Mouse (Mus musculus) T-helper 17 cell (primary cell): ENCODE data around the gene Ass1.

Source experiments
- in situ Hi-C, 2 experiments: fragments of 300-600 bp; cut with MboI, MseI; formaldehyde crosslinking; loops; 1 replicate in 1 of 2; 2 replicates in 1 of 2; pipeline ENCODE4 v1.15.1; 2025; ENCODE audit warnings: high pct_unique_total_duplicates in 2 of 2

The Ass1 gene

DNA sequence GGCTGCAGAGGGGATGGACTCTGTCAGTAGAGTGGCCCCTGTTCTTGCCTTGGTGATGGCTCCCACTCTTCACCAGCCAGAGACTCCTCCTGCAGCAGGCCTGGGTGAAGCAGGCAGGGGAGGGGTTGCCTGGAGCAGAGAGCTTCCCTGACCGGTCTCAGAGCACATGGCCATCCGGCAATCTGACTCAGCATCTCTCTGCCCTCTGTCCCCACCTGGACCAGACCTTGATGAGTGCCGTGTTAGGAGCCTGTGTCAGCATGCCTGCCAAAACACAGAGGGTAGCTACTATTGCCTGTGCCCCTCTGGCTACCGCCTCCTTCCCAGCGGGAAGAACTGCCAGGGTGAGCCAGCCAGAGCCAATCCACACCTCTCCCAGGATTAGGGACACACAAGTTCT is 11.5 kb upstream of the Ass1 start:
- in situ Hi-C loops = loop anchor here in 1 of 2 experiments (25.0 kb wide), 1 partner anchor 1054 kb away; no protein-coding TSS in a partner anchor

DNA sequence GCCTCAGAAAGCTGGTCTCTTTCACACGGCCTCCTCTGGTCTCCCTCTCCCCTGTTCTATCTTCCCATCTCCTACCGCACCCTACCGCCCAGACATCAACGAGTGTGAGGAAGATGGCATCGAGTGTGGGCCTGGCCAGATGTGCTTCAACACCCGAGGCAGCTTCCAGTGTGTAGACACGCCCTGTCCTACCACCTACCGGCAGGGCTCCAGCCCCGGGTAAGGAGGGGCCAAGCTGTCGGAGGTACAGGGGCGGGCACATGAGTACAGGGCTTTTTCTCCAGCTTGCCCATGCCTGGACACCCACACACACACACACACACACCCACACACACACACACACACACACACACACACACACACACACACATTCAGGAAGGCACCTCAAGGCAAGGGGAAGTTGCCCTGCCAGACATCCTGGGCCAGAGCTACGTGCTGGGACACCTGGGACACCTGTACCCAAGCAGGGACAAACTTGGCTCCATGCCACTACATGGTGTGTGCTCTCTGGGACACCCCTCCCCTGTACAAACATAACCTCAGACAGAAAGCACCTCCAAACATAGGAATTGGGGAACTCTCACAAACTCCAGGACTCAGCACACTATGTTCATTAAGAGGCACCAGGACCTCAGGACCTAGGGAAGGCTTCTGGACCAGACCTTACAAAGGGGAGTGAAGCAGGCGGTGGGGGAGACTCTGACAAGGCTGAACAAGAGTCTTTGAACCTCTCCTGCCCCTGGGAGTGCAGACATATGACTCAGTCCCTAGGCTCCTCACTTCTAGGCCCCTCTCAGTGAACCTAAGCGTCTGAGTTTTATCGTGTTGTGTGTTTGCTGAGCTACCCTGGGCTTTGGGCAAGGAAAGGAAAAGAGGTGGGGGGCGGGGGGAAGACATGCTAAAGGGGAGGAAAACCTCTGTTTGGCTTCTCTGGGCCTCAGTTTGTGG is 10.7 kb upstream of the Ass1 start:
- in situ Hi-C loops = loop anchor here in 1 of 2 experiments (25.0 kb wide), 1 partner anchor 1053 kb away; no protein-coding TSS in a partner anchor

DNA sequence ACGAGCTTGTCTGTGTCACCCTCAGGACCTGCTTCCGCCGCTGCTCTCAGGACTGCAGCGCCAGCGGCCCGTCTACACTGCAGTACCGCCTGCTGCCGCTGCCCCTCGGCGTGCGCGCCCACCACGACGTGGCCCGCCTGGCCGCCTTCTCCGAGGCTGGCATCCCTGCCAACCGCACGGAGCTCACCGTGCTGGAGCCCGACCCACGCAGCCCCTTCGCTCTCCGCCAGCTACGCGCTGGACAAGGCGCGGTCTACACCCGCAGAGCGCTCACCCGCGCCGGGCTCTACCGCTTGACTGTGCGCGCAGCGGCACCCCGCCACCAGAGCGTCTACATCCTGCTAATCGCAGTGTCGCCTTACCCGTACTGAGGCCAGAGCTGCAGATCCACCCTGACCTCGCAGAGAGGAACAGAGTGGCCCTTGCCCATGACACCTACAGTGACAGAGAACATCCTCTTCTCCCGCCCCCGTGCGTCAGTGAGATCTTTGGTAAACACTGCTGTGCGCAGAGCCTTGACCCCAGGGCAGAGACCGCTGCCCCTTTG is 9.9 kb upstream of the Ass1 start:
- in situ Hi-C loops = loop anchor here (10.0 to 25.0 kb wide), 2 partner anchors 1052 to 1145 kb away; no protein-coding TSS in a partner anchor

DNA sequence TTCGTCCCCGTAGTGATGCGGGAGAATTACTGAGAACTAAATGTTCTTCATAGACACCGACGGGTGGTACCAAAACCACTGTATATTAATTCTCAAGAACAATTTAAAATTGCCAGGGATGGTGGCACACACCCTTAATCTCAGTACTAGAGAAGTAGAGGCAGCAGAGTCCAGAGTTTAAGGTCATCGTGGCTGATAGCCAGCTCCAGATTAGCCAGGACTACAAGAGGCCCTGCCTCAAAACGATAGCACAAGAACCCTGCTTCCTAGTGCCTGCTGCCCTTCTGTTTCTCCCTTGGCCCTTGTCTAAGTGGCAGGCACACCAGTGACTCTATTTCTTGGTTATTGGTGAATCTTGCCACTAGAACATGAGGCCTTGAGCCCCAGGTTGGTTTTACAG is 9.1 kb upstream of the Ass1 start:
- in situ Hi-C loops = loop anchor here (10.0 to 25.0 kb wide), 2 partner anchors 1051 to 1144 kb away; no protein-coding TSS in a partner anchor

DNA sequence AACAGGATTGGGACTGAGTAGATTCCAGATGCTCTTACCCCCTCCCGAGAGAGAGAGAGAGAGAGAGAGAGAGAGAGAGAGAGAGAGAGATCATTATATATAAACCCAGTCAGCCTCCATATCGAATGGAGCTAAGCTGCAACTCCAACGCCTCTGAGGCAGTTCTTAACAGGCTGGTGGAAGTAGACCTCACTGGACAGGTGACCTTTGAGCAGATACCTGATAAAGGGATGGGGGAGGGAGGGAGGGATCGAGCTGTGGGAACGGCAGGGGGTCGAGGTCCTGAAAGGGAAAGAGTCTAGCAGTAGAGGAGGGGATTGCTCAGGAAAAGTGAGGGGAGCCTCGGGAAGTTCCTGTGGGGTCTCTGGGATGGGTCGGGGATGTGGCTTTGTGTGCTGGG is 8.0 kb upstream of the Ass1 start:
- in situ Hi-C loops = loop anchor here (10.0 to 25.0 kb wide), 2 partner anchors 1050 to 1143 kb away; no protein-coding TSS in a partner anchor

DNA sequence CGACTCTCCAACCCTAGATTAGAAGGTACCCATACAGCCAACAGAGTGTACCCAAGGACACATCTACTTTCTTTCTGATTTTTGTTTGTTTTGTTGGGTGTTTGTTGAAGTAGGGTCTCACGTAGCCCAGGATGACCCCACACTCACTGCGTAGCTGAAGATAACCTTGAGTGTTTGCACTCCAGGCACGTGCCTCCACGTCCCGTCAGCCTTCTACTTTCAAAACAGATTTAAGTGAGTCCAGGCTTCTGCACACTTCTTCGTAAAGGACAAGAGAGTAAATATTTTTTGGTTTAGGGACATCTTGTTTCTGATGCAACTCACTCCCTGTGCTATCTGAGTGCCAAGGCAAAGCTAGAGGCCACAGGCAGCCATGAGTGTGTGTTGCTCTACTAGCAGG is 6.8 kb upstream of the Ass1 start:
- in situ Hi-C loops = loop anchor here (10.0 to 25.0 kb wide), 2 partner anchors 1049 to 1142 kb away; no protein-coding TSS in a partner anchor

DNA sequence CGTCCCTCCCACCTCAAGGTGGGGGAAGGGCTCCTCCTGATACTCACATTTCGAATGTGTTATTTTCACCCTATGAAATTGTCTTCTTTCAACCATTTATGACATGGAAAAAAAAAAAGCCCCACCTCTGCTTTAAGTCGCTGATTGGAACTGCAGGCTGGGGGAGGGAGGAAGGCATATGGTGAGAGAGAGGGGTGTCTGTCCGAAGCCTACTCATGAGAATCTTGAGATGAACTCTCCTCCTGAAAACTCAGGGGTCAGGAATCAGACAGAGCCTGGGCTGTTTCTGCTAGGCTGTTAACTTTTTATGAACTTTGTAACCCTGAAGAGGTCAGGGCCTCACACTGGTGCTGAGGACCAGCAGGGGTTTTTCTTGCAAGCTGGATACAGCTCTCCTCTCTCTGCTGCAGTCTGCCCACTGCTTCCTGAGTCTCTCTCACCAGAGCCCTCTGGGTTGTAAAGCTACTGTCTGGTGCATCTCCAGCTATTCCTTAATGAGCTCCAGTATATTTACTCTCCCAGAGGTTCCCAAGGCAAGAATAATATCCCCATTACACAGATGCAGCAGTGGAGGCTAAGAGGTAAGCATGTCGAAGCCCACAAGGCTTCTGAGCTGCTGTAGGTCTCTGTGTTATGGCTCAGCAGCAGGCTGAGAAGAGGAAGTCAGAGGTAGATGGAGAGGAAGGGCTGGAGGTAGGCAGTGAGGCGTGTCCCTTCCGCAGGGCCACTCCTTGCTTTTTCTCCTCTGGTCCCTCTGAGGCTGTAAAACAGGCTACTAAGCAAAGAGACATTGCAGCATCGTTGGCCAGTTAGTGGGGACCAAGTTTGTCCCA is 6.1 kb upstream of the Ass1 start:
- in situ Hi-C loops = loop anchor here (10.0 to 25.0 kb wide), 2 partner anchors 1048 to 1141 kb away; no protein-coding TSS in a partner anchor

DNA sequence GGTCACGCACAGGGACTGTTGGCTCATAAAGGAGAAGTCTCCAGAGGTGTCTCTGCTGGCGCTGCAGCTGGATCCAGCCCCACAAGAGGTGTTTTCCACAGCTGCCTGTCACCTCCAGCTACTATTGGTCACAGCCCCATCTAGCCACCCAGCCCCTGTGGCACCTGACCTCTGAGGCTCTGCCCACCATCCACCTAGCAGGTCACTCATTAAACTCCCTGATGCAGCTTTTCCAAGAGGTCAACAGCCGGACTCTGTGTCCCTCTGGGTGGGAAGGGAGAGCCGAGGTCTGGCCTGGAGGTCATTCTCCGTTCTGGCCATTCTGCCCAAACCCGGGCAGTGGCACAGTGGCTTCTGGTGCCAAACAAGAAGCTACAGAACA is 5.5 kb upstream of the Ass1 start:
- in situ Hi-C loops = loop anchor here (10.0 to 25.0 kb wide), 2 partner anchors 1048 to 1140 kb away; no protein-coding TSS in a partner anchor

DNA sequence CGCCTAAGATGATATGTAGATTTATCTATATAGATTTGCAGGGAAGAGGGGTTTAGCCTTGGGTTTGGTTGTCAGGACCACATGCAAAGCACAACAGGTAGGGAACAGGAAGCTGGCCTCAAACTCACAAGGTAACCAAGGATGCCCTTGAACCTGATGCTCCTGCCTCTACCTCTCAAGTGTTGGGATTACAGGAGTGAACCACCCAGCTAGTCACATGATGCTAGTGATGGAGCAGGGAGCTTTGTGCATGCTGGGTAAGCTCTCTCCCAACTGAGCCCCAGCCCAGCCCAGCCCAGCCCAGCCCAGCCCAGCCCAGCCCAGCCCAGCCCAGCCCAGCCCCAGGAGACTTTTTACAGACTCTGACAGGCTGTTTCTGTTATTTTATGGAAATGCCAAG is 2.5 kb upstream of the Ass1 start:
- in situ Hi-C loops = loop anchor here (10.0 to 25.0 kb wide), 2 partner anchors 1045 to 1137 kb away; no protein-coding TSS in a partner anchor

DNA sequence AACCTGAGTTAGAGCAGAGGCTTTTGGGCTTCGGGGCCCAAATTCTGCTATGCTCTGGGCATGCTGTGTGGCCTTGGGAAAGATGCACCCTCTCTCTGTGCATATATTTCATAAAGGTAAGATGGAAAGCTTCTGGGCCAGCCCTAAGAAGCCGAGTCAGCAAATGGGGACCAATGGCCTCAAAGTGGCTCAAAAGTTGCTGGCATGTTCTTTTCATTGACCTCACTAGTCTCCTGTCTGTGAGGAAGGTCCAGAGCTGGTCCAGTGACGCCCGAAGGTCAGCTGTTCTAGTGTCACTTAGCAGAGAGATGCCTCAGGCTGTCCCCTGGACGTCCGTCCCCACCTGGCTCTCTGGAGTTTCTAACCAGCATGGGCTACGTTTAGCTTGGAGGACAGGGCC is 1.1 kb upstream of the Ass1 start:
- in situ Hi-C loops = loop anchor here (10.0 to 25.0 kb wide), 2 partner anchors 1043 to 1136 kb away; no protein-coding TSS in a partner anchor

DNA sequence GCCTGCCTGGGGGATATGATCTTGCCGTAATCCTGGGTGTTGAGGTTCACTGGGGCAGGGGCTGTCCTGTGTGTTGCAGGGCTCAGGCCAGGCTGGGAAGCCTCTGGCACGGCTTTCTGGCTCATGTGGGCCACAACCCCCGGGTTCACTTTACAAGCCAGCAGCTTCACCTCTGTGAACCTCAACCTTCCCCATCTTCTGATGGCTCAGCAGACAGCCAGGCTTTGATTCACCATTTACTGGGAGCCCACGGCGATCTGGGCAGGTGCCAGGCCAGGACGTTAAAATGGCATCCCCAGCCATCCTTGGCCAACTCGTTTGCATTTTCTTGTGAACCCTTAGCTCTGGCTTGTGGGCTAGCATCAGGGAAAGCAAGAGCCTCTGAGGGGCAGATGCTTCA is 527 bp upstream of the Ass1 start:
- in situ Hi-C loops = loop anchor here (10.0 to 25.0 kb wide), 2 partner anchors 1043 to 1135 kb away; no protein-coding TSS in a partner anchor

DNA sequence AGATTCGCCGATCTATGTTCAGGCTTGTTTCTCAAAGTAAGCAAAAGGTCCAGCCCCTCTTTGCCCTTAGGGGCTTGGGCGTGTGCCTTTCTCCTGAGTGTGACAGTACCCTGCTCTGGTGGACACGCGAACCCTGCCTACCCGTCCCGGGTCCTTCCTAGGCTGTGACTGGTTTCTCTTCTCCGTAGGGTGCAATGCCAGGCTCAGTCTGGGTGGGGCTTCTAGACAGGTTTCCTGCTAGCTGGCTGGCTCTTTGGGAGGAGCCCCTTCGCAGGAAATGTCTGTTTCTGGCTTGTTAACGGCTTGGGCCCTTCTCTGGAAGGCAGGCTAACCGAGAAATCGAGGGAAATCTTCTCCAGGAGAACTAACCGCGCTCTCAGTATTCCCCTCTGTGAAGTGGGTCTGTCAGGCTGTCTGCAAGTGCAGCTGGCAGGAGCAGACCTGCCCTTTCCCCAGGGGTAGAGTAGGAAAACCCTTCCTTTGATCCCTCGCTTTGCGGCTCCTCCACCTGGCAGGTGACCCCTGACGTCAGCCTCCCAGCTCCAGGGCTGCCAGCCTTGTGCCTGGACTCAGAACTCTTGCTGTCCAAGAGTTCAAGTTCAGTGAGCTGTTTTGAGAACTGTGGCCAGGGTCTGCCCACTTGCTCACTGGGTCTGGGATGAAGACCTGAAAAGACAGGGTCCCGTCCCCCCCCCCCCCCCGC is 827 bp downstream of the Ass1 start:
- in situ Hi-C loops = loop anchor here in 1 of 2 experiments (10.0 to 25.0 kb wide), 2 partner anchors 1041 to 1846 kb away; no protein-coding TSS in a partner anchor

DNA sequence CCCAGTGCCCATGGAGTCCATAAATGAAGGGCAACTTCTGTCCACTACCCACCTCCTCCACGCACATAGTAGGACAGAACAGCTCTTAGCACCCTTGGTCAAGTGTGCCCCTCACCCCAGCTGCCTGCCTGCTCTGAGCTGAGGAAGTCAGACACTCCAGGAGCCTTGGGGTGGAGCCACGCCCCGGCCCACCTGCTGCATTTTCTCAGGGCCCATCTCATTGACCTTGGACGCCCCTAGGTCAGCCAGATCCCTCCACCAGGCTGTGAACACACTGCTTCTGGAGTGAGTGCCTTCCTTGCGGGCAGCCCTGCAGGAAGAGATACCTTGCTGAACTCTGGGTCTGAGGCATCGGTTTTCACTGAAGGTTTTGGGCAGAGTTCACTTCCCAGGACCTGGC is 1.6 kb downstream of the Ass1 start:
- in situ Hi-C loops = loop anchor here in 1 of 2 experiments (10.0 to 25.0 kb wide), 2 partner anchors 1041 to 1847 kb away; no protein-coding TSS in a partner anchor

DNA sequence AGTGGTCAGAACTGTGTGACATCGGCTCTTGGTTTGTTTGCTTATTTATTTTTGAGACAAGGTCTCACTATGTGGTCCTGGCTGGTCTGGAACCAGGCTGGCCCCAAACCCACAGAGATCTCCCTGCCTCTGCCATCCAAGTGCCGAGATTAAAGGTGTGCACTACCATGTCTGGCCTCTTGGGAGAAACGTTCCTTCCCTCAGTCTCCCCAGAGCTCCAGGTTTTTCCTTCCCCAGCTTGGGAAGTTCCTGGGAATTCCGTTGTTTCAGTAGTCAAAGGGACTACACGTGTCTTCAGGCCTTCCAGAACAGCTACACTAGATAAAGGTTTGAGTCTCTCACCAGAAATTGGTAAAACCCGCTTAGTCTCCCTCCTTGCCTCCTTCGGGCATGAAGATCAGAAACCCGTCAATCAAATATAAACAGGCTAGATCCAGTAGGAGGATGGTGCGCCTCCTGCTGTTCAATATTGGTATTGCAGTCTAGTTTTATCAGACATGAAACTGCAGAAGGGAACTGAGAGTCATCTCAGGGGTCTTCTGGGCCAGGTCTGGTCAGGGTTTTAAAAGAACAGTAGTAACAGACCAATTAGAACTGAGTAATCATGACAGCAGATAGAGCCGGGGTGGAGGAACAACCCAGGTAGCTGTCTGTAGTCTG is 2.5 kb downstream of the Ass1 start:
- in situ Hi-C loops = loop anchor here in 1 of 2 experiments (10.0 to 25.0 kb wide), 2 partner anchors 1040 to 1848 kb away; no protein-coding TSS in a partner anchor

DNA sequence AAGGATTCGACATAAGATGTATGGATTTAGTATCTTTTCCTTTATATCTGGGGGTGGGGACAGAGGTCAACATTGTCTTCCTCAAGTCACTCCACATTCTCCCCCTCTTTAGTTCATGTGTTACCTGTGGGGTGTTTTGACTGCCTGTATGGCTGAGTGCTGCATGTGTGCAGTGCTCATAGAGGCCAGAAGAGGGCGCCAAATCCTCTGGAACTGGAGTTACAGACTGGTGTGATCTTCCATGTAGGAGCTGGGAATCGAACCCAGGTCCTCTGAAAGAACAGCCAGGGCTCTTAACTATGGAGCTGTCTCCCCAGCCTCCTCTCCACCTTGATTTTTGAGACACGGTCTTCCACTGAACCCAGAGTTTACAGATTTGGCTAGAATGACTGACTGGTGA is 3.9 kb downstream of the Ass1 start:
- in situ Hi-C loops = loop anchor here in 1 of 2 experiments (10.0 to 25.0 kb wide), 2 partner anchors 1038 to 1849 kb away; no protein-coding TSS in a partner anchor

DNA sequence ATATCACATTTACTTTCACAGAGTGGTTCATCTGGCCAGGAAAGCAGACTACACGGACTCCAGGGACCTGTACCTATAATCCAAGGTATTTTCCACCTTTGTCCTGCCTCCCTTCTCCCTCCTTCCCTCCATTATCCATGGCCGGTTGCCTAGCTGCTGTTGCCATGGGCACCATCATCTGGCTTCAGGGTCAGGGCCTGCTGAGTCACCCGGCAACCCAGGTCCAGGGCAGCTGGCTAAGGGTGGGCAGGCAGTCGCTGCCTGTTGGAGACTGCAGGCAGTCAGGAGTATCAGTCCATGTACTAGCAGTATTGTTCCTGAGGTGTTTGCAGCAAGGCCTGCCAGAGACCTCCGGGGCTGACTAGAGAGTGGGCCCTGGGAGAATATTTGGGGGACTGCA is 4.7 kb downstream of the Ass1 start:
- in situ Hi-C loops = loop anchor here (5.0 to 25.0 kb wide), 3 partner anchors 42 to 1850 kb away; no protein-coding TSS in a partner anchor

DNA sequence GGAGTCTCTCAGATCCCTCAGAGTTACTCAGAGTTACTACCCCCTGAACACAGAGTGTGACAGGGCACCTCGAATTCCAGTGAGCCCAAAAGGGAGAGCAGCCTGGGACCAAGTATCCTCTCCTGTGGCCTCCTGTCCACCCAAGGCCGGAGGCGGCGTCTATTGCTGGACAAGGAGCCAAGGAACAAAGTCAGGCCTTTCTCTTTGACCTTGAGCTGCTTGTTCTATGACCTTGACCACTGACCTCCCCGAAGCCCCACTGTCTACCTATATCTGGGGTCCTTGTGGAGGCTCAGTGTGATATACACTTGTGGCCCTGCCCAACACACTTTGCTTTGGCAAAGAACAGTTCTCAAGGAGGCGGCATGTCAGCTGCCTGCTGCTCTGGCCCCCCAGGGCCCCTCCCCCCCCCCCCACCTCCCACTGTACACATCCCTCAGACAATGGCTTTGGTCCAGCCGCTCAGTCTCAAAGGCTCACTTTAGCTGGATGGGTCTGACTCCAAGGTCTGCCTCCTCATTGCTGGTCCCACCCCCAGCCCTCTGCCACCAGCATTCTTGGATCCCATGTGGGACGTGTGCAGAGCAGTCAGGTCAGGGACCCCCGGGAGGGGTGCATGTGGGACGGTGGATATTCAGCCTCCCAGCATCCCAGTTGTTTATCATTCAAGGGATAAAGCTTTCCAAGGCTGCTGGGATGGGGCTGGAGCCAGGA is 6.3 kb downstream of the Ass1 start:
- in situ Hi-C loops = loop anchor here (5.0 to 10.0 kb wide), 2 partner anchors 44 to 1851 kb away; no protein-coding TSS in a partner anchor
